In the genomic region with DNA sequence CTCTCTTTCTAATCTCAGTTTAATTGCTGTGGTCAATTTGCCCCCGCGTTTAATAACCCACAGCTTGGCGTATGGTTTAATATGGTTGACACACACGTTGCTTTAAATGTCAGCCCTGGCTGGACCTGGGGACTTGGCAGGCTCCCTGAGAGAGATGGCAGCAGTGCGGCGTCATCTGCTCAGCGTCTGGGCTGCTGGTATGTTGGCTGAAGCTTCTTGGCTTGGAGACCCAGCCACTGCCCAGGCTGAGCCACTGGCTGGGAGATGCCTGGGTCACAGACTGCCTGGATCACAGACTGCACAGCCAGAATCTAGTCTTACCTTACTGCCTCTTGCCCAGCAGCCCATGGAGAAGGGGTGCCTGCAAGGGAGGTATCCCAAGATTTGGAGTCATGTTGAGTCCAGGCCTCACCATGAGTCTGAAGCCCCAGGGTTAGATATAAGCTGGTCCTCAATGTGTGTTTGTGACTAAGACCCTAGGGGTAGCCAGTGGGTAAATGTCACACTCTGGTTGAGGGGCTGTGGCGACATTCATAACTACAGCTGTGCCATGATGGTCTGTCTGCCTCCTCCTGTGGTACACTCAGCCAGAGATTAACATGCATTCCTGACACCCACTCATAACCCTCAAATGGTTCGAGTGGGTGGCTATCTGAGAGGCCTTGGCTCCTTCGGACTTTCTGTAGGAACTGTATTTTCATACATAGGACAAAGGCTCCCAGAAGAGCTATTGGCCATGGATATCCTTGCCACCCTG, we compare ENCODE assay signal across 14 mouse cellular contexts.
DNase-seq lines count a peak whose midpoint lies in the region; ATAC-seq and TF ChIP-seq lines count a peak whose summit lies in the region.
"Had no signal": no experiment of that assay in that cellular context is flagged by ENCODE, and none has a peak within 500 bp of the region (broad histone marks: within the 10 kb centered on the region; RNA-seq: fewer than 3 reads in every experiment).

No protein-coding gene starts in this region.

- H3K4me2 ChIP-seq in heart, embryonic 15.5 days: no peak overlapping the region
- H3K4me2 ChIP-seq in intestine, postnatal 0 days (replicated peaks; ENCODE audit: low read depth): no peak overlapping the region
- H3K4me2 ChIP-seq: hindbrain, embryonic 15.5 days; lung, embryonic 14.5 days had no signal

- DNase-seq in heart, adult 11 months: peak; percentile 97
- DNase-seq in heart, embryonic 10.5 days (ENCODE audit: low spot score): no peak
- DNase-seq in Muller cell, postnatal 12 days (ENCODE audit: inconsistent ontology term): peak; percentile 68
- no peak for DNase-seq in kidney, adult 11 months
- DNase-seq in urinary bladder, postnatal 10 days (ENCODE audit: low spot score): no peak
- DNase-seq: layer of hippocampus, postnatal 36 days; lung, embryonic 14.5 days; thymus, postnatal 36 days had no signal

- peaks cover 5% of the 10 kb centered on the region; the same call in 1 of the 2 replicates for H3K4me1 ChIP-seq in heart, embryonic 10.5 days
- H3K4me1 ChIP-seq in embryonic fibroblast, embryonic 13.5 days (ENCODE audit: control insufficient read depth, insufficient read depth, low read length): peaks cover 14% of the 10 kb centered on the region
- peaks cover 18% of the 10 kb centered on the region; the same call in 1 of the 2 replicates for H3K4me1 ChIP-seq in heart, embryonic 15.5 days (replicated peaks)
- H3K4me1 ChIP-seq in intestine, postnatal 0 days (replicated peaks; ENCODE audit: control insufficient read depth, insufficient read depth, low read length): 0 out of 2 replicates have a peak, but pooled peaks cover 3% of the 10 kb centered on the region
- H3K4me1 ChIP-seq: hindbrain, embryonic 15.5 days had no signal

- TF ChIP-seq CTCF in embryonic fibroblast, embryonic 13.5 days (IDR thresholded peaks at IDR 0.05; ENCODE audit: borderline replicate concordance, insufficient read depth, low read length): no peak
- TF ChIP-seq CTCF in intestine, postnatal 0 days (IDR thresholded peaks at IDR 0.05; ENCODE audit: low read depth): no peak

- no peaks in the 10 kb centered on the region for H3K9me3 ChIP-seq in heart, embryonic 10.5 days
- no peaks in the 10 kb centered on the region for H3K9me3 ChIP-seq in heart, embryonic 15.5 days (replicated peaks)
- no peaks in the 10 kb centered on the region for H3K9me3 ChIP-seq in intestine, postnatal 0 days (ENCODE audit: control insufficient read depth)
- H3K9me3 ChIP-seq: hindbrain, embryonic 15.5 days had no signal

- H3K27ac ChIP-seq in heart, embryonic 10.5 days: no peak overlapping the region
- peak overlapping the region; percentile 46; the same call in 1 of the 2 replicates for H3K27ac ChIP-seq in embryonic fibroblast, embryonic 13.5 days (ENCODE audit: insufficient read depth, low read length)
- no peak overlapping the region; the same call in 1 of the 2 replicates for H3K27ac ChIP-seq in heart, embryonic 15.5 days
- no peak overlapping the region for H3K27ac ChIP-seq in intestine, postnatal 0 days (ENCODE audit: low read depth, low read length)
- H3K27ac ChIP-seq: hindbrain, embryonic 15.5 days; kidney, postnatal 0 days had no signal

- H3K36me3 ChIP-seq in heart, embryonic 10.5 days: no peaks in the 10 kb centered on the region
- H3K36me3 ChIP-seq in heart, embryonic 15.5 days: no peaks in the 10 kb centered on the region
- no peaks in the 10 kb centered on the region for H3K36me3 ChIP-seq in intestine, postnatal 0 days (ENCODE audit: control insufficient read depth, insufficient read depth)
- H3K36me3 ChIP-seq: hindbrain, embryonic 15.5 days had no signal

- H3K27me3 ChIP-seq in heart, embryonic 10.5 days (ENCODE audit: insufficient read depth, poor library complexity, severe bottlenecking): peaks cover 37% of the 10 kb centered on the region
- H3K27me3 ChIP-seq in heart, embryonic 15.5 days: peaks cover 6% of the 10 kb centered on the region
- no peaks in the 10 kb centered on the region for H3K27me3 ChIP-seq in intestine, postnatal 0 days (replicated peaks; ENCODE audit: control insufficient read depth, insufficient read depth, low read length)
- H3K27me3 ChIP-seq: hindbrain, embryonic 15.5 days had no signal

- no peak overlapping the region for H3K4me3 ChIP-seq in heart, embryonic 10.5 days
- H3K4me3 ChIP-seq in embryonic fibroblast, embryonic 13.5 days (ENCODE audit: insufficient read depth, low read length): no peak overlapping the region
- H3K4me3 ChIP-seq in heart, embryonic 15.5 days: no peak overlapping the region
- no peak overlapping the region for H3K4me3 ChIP-seq in intestine, postnatal 0 days (ENCODE audit: low read depth, low read length)
- H3K4me3 ChIP-seq: erythroblast, embryonic 14.5 days; hindbrain, embryonic 15.5 days had no signal

- no peak overlapping the region for H3K9ac ChIP-seq in heart, embryonic 15.5 days
- no peak overlapping the region for H3K9ac ChIP-seq in intestine, postnatal 0 days (ENCODE audit: low read depth, low read length)
- H3K9ac ChIP-seq: hindbrain, embryonic 15.5 days; lung, embryonic 14.5 days had no signal

- 0 out of 2 replicates have a peak, but pooled peaks have one; percentile 28 for ATAC-seq in heart, embryonic 15.5 days (replicated peaks; ENCODE audit: insufficient number of reproducible peaks, insufficient read depth, low FRiP score, low read depth)
- ATAC-seq in intestine, postnatal 0 days: no peak

- WGBS in heart, embryonic 10.5 days: 80% methylated on average over 10 of the region's 10 CpGs
- 53% methylated on average over 10 of the region's 10 CpGs for WGBS in heart, embryonic 15.5 days
- 82% methylated on average over 10 of the region's 10 CpGs for WGBS in intestine, postnatal 0 days

- no peak for TF ChIP-seq POLR2A in embryonic fibroblast, embryonic 13.5 days (IDR thresholded peaks at IDR 0.05; ENCODE audit: low read depth, low read length)

Comparison
In these comparisons a context has a peak if more than half of its experiments do, and no peak if none do; other contexts are left out.
1. DNase-seq: peak in heart, adult 11 months (single experiment) and Muller cell, postnatal 12 days (single experiment); none in heart, embryonic 10.5 days (single experiment), kidney, adult 11 months (single experiment) and urinary bladder, postnatal 10 days (single experiment).